Mouse (Mus musculus): ENCODE results near the gene Tet3. TPM values are rescaled to one million over a fixed set of nuclear protein-coding genes. Genes with fewer than 3 reads are reported as not detected.

Tet3 gene
- 9.5 and 16.1 TPM in 2 replicates for polyA plus RNA-seq (2012; rRNA removed; ENCODE audit: low replicate concordance)

DNA sequence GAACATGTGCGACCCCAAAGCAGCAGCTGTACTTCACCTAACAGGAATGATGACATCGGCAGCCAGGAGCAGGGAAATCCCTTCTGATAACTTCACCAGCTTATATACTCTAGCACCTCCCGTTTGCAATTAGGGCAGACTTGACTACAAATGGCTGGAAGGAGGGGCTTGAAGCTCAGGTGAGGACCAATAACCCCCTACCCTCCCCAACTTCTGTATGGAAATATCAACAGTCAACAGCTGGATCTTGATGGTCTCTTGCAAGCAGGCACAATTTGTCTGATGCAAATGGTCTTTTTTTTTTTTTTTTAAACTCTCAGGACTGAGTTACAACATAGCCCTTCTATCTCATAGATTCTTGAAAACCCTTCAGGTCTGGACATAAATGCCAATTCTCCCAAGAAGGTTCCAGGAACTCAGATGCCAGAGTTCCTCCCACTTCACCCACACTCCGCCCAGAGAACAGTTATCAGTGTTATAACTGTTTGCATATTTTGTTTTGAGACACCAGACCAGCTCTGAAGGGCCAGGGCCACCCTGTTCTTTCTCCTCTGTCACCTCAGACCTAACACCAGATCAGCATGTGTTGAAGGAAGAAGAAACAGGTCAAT lies at the start of gene Tet3:
Tet3 (minus strand) TSS at position 51 of the 611 bp plus-strand sequence.

DNA sequence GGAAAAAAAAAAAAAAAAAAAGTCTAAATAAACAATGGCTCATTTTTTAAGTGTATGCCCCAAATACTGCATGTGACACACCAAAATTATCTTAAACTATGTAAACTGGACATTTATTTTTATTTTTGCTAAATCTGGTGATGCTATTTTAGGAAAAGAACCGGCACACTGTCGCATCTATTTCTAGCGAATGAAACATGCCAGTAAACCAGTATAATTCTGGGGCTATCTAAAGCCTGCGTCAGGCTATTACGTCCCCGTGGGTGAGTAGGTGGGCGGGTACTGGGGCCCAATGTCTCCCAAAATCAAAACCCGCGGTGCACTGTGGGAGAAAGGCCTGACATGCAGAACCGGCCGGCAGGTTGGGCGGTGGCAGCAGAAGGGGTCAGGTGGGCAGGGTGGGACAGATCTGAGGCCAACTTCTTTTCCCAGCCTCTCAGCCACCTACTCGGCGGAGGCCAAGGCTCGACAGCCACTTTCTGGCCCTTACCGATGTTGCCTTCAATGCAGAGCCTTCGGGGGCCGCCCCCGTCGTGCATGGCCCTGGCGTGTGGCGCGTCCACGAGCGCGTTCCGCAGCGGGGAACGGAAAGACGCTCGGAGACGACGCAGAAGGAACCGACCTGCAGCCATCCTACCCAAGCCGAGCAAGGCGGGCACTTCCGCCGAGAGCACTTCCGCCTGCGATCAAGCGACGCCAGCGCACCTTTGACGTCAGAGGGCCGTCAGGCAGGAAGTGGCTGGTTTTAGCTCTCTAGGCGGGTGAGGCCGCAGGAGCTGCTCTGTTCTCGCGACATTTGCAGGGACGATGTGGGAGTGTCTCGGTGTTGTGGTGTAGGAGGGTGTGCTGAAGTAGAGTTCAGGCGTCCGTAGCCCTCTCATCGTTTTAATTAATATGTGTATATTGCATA lies 47.6 kb upstream of the Tet3 start, which contains the start of gene Dguok:
Dguok (minus strand) TSS at position 712 of the 910 bp plus-strand sequence.

DNA sequence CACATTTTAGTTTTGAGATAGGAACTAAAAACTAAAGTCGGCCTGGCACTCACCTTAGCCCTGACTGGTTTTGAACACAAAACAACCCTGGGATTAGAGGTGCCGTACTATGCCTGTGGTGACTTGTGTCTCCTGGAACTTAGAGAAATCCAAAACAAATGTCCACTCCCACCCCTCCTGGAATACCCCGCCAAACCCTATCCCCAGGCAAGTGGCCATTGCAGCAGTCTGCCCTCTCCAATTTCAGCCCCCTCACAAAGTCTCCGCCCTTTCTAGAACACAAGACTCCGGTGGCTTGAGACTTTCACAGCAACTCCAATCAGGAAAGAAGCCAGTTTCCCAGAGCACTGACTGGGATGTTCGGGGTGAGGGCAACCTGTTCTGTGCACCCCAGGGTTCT lies 110.0 kb downstream of the Tet3 start, which contains the start of gene Bola3:
Bola3 (plus strand) TSS at position 275 of the 400 bp plus-strand sequence.

DNA sequence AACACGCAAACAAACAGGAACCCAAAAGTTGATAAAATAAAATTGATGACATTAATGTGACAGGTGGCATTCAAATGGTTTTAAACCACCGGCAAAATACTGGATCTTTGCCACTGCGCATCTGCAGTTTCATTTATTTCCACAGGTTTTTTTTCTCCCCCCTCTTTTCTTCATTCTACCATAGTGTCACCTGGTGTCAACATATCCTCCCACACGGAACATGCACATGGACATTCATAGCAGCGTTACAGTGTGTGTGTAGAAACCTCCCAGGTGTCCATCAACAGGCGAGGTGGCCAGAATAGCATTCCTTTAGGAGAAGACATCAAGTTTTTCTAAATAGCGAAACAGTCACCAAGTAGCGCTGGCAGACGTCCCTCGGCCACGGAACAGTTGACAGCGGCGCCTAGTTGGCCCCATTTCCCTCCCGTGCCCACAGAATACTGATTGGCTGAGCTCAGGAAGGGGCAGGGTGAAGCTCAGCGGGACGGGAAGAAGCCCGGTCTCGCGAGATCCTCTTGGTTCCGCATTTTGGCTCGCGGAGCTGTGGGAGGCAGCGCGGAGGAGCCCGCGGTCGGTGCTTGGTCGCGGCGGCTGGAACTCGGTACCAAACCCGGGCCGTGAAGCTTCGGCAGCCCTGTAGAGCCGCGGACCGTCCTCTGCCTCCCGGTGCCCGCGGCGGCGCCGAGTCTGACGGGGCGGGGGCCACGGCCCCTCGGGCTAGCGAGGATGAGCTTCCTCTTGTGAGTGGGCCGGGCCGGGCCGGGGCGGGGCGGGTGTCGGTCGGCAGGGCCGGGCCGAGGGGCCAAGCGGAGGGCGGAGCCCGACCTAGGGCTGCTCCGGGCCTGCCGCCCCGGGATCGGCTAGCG lies 133.1 kb downstream of the Tet3 start, which contains the start of the genes Mthfd2 and Mob1a:
Mthfd2 (minus strand) TSS at position 384 of the 869 bp plus-strand sequence.
Mob1a (plus strand) TSS at position 492 of the 869 bp plus-strand sequence.

Other genes with a start within 250 kb of the Tet3 start
- gene Slc4a5, start 239.3 kb downstream of the Tet3 start, polyA plus RNA-seq (2012; rRNA removed; ENCODE audit: low replicate concordance): 0.05 and 0.11 TPM in 2 replicates
- gene Mthfd2, start 133.2 kb downstream of the Tet3 start, polyA plus RNA-seq (2012; rRNA removed; ENCODE audit: low replicate concordance): 3.6 and 9.0 TPM in 2 replicates
- 34.8 and 47.1 TPM in 2 replicates for gene Mob1a, start 133.1 kb downstream of the Tet3 start, polyA plus RNA-seq (2012; rRNA removed; ENCODE audit: low replicate concordance)
- gene Bola3, start 109.9 kb downstream of the Tet3 start, polyA plus RNA-seq (2012; rRNA removed; ENCODE audit: low replicate concordance): 19.9 and 37.7 TPM in 2 replicates
- 81.5 and 83.6 TPM in 2 replicates for gene Dguok, start 47.9 kb upstream of the Tet3 start, polyA plus RNA-seq (2012; rRNA removed; ENCODE audit: low replicate concordance)
- gene Actg2, start 77.2 kb upstream of the Tet3 start, polyA plus RNA-seq (2012; rRNA removed; ENCODE audit: low replicate concordance): 37.2 and 899 TPM in 2 replicates
- gene Stambp, start 113.6 kb upstream of the Tet3 start, polyA plus RNA-seq (2012; rRNA removed; ENCODE audit: low replicate concordance): 21.4 TPM in 2 replicates
- not detected in 2 replicates for gene Clec4f, start 197.1 kb upstream of the Tet3 start, polyA plus RNA-seq (2012; rRNA removed; ENCODE audit: low replicate concordance)
- 0.07 TPM in 1 of 2 replicates, not detected in the other for gene Cd207, start 218.8 kb upstream of the Tet3 start, polyA plus RNA-seq (2012; rRNA removed; ENCODE audit: low replicate concordance)

All from subcutaneous adipose tissue, adult 2 months (tissue).